Mouse (Mus musculus) liver, embryonic 11.5 days (tissue): Measurements from ENCODE around the gene Strn. TPM values are rescaled to one million over a fixed set of nuclear protein-coding genes. Genes with fewer than 3 reads are reported as not detected.

Source experiments
- ATAC-seq: fragments of 200-750 bp; cut with Nextera tagmentation; replicated peaks from 2 replicates; pipeline ENCODE4 v1.8.0; 2017; ENCODE audit warnings: moderate number of reproducible peaks, mild to moderate bottlenecking, moderate TSS enrichment, moderate library complexity; ENCODE audit not compliant: low FRiP score
- DNase-seq: peaks from one replicate; pipeline ENCODE4 v3.0.0-alpha.2; 2017; ENCODE audit warnings: low spot score
- H3K27ac ChIP-seq: fragments of 300-500 bp; sonication (generic); 2 replicates; pipeline ENCODE4 v1.5.1; 2014; ENCODE audit warnings: mild to moderate bottlenecking, low read depth, low read length, control low read depth
- H3K27me3 ChIP-seq: fragments of 300-500 bp; sonication (generic); replicated peaks from 2 replicates; pipeline ENCODE4 v1.6.1; 2014; ENCODE audit warnings: low read length, mixed read lengths; ENCODE audit not compliant: control insufficient read depth, insufficient read depth
- H3K36me3 ChIP-seq: fragments of 300-500 bp; sonication (generic); 2 replicates; pipeline ENCODE4 v1.6.1; 2014; ENCODE audit warnings: mild to moderate bottlenecking, low read length, moderate library complexity, mixed read lengths; ENCODE audit not compliant: control insufficient read depth, insufficient read depth
- H3K4me1 ChIP-seq: fragments of 300-500 bp; sonication (generic); replicated peaks from 2 replicates; pipeline ENCODE4 v1.6.1; 2014; ENCODE audit warnings: low read length, mixed read lengths; ENCODE audit not compliant: control insufficient read depth, insufficient read depth
- H3K4me2 ChIP-seq: fragments of 300-500 bp; sonication (generic); 2 replicates; pipeline ENCODE4 v1.6.1; 2014; ENCODE audit warnings: mild to moderate bottlenecking, control low read depth, moderate library complexity
- H3K4me3 ChIP-seq: fragments of 300-500 bp; sonication (generic); 2 replicates; pipeline ENCODE4 v1.5.1; 2014; ENCODE audit warnings: low read depth, low read length, control low read depth
- H3K9ac ChIP-seq: fragments of 300-500 bp; sonication (generic); 2 replicates; pipeline ENCODE4 v1.6.1; 2014; ENCODE audit warnings: low read depth, low read length, control low read depth
- H3K9me3 ChIP-seq: fragments of 300-500 bp; sonication (generic); 2 replicates; pipeline ENCODE4 v1.6.1; 2016; ENCODE audit warnings: low read length, inconsistent platforms, mixed read lengths; ENCODE audit not compliant: control insufficient read depth
- WGBS: fragments of 180-500 bp; shearing (Covaris S2); extraction: QIAGEN DNeasy Blood & Tissue Kit; methylation state at CpG from one replicate; pipeline ENCODE4 v1.1.7; 2014; 5-methylcytosine and 5-hydroxymethylcytosine counted together
- polyA plus RNA-seq: library from polyadenylated mRNA; unstranded; fragments of >200 nt; fragmentation: Nextera tagmentation; extraction: Ambion mirVana; gene quantifications from 2 replicates; pipeline ENCODE4 v1.2.1, GENCODE M21; 2014

Gene Strn
- polyA plus RNA-seq, 1 experiment from 2014 or later, result 6.8 TPM

- H3K4me1 ChIP-seq, result no peaks in the 10 kb centered on the region
- H3K4me2 ChIP-seq, result no peak overlapping the region
- no peak overlapping the region for H3K4me3 ChIP-seq
- whole genome bisulfite sequencing, result 61% methylated on average over 6 of the region's 6 CpGs
- H3K27me3 ChIP-seq, result no peaks in the 10 kb centered on the region
- H3K27ac ChIP-seq, result no peak overlapping the region
- ATAC-seq (no peak), DNase-seq (no peak)
- no peaks in the 10 kb centered on the region for H3K36me3 ChIP-seq
- H3K9me3 ChIP-seq, result no peaks in the 10 kb centered on the region
- no peak overlapping the region for H3K9ac ChIP-seq
These were observed 132.6 kb downstream of the Strn start for GRCm38 (mm10) chr17:78604431-78604830.

DNA sequence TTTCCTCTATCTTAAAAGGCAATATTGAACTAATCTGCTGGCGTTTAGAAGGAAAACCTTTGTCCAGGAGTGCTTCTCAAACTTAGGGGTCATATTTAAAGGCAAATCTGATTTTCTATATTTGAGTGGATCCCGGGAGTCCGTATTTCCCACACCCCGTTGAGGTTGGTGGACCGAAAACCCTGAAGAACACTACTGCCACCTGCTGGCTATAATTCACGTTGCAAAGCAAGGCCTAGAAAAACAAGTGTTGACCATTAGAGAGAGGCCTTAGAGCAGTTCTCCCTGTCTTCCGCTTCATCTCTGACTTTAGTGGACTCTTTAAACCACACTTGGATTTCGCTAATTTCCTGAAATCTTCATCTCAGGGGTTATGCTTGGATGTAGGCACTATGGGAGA lies 133.1 kb downstream of the Strn start:
- no peak for DNase-seq
- 33% methylated on average over 8 of the region's 8 CpGs for WGBS
- H3K4me2 ChIP-seq, result no peak overlapping the region

DNA sequence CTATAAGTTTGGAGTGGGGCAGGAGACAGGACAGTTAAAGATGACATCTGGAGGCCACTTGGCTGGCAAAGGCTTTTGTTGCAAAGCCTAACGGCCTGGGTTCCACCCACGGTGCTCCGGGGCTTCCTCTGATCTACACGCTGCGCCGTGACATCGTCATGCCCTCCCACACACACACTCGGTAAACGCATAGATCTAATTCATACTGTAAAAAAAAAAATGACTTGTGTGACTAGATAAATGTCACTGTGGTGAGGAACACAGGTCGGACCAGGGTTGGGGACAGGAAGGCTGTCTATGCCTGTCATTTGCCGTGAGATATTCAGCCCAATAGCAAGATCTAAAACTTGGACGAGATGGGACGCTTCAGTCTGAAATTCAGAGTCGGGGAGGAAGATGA lies 134.7 kb downstream of the Strn start:
- Histone ChIP-seq H3K4me1 (no peaks in the 10 kb centered on the region), H3K9me3 (no peaks in the 10 kb centered on the region), H3K9ac (no peak overlapping the region), H3K4me2 (no peak overlapping the region), H3K36me3 (no peaks in the 10 kb centered on the region), H3K4me3 (no peak overlapping the region), H3K27me3 (no peaks in the 10 kb centered on the region), H3K27ac (no peak overlapping the region)
- DNase-seq (no peak), ATAC-seq (no peak)
- WGBS, result 84% methylated on average over 14 of the region's 14 CpGs

More for the DNA sequence above, 133.1 kb downstream of the Strn start:
- Histone ChIP-seq H3K9me3 (no peaks in the 10 kb centered on the region), H3K36me3 (no peaks in the 10 kb centered on the region), H3K4me1 (no peaks in the 10 kb centered on the region), H3K27me3 (no peaks in the 10 kb centered on the region), H3K27ac (no peak overlapping the region), H3K9ac (no peak overlapping the region), H3K4me3 (no peak overlapping the region)
- ATAC-seq, result no peak

- Histone ChIP-seq H3K4me2 (no peak overlapping the region), H3K9me3 (no peaks in the 10 kb centered on the region), H3K9ac (no peak overlapping the region), H3K27ac (no peak overlapping the region), H3K36me3 (no peaks in the 10 kb centered on the region), H3K27me3 (no peaks in the 10 kb centered on the region), H3K4me1 (no peaks in the 10 kb centered on the region), H3K4me3 (no peak overlapping the region)
- WGBS, result 92% methylated on average over 12 of the region's 12 CpGs
- ATAC-seq (no peak), DNase-seq (no peak)
These were observed 135.4 kb downstream of the Strn start for GRCm38 (mm10) chr17:78601601-78602000.

DNA sequence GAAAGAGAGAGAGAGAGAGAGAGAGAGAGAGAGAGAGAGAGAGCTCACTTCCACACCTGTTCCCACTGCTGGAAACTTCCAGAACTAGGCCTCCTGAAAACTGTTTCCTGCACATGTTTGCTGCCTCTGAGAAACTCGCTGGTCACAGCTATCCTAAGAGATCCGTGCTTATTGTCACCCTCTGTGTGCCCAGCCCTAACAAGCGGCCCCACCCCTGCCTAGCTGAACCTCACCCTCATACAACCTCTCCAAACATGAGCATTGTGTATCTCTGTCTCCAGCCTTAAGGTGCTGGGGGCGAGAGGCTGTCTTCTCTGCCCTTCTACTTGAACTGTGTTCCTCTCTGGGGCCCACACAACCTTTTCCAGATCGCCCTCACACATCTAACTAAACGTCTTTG lies 136.0 kb downstream of the Strn start:
- Histone ChIP-seq H3K9me3 (no peaks in the 10 kb centered on the region), H3K9ac (no peak overlapping the region), H3K4me1 (no peaks in the 10 kb centered on the region), H3K27ac (no peak overlapping the region), H3K4me2 (no peak overlapping the region), H3K27me3 (no peaks in the 10 kb centered on the region), H3K4me3 (no peak overlapping the region), H3K36me3 (no peaks in the 10 kb centered on the region)
- no peak for ATAC-seq
- no peak for DNase-seq
- WGBS, result 75% methylated on average over 6 of the region's 6 CpGs

Other genes starting within 250 kb of the Strn start
- 0.08 and 0.12 TPM in 2 replicates for gene Vit, start 229.1 kb downstream of the Strn start, polyA plus RNA-seq
- 12.5 and 12.6 TPM in 2 replicates for gene Heatr5b, start 98.2 kb upstream of the Strn start, polyA plus RNA-seq
- gene Gpatch11, start 98.4 kb upstream of the Strn start, polyA plus RNA-seq, result 25.5 and 29.0 TPM in 2 replicates
- gene Eif2ak2, start 145.4 kb upstream of the Strn start, polyA plus RNA-seq, result 8.2 and 8.3 TPM in 2 replicates
- gene Sult6b1, start 169.8 kb upstream of the Strn start, polyA plus RNA-seq, result 0.14 TPM in 1 of 2 replicates, not detected in the other
- gene Cebpzos, start 179.3 kb upstream of the Strn start, polyA plus RNA-seq, result 80.6 and 95.3 TPM in 2 replicates
- gene Cebpz, start 199.9 kb upstream of the Strn start, polyA plus RNA-seq, result 73.8 and 74.0 TPM in 2 replicates
- 58.0 and 67.3 TPM in 2 replicates for gene Ndufaf7, start 199.9 kb upstream of the Strn start, polyA plus RNA-seq